13 mouse cellular contexts compared by ENCODE assay signal in the genomic region with DNA sequence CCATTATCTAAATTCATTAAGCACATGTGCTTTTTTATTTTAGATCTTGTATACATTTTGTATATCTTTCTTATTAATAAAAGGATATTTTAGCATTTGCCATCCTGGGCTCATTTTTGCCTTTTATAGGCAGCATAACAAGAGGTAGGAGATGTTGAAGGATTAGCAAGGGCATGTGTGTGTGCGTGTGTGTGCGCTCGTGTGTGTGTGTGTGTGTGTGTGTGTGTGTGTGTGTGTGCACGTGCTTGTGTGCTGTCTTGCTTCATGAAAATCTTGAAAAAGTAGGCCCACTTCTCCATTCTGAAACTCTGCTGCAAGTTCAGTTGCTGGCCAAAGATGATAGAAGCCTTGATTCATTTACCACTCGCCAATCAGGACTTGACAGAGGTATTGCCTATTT.
DNase-seq lines count a peak whose midpoint lies in the region; ATAC-seq lines count a peak whose summit lies in the region.
"Had no signal": no experiment of that assay in that cellular context is flagged by ENCODE, and none has a peak within 500 bp of the region (broad histone marks: within the 10 kb centered on the region; RNA-seq: fewer than 3 reads in every experiment).

No protein-coding gene starts in this region.

- no peak for ATAC-seq in heart, embryonic 13.5 days (ENCODE audit: extremely low read depth, insufficient number of reproducible peaks, low FRiP score, low TSS enrichment)
- ATAC-seq in midbrain, embryonic 12.5 days (ENCODE audit: low FRiP score, low read depth) = no peak
- ATAC-seq in midbrain, embryonic 16.5 days = no peak
- ATAC-seq in hindbrain, embryonic 16.5 days = no peak; the same call in 1 of the 2 replicates
- ATAC-seq in neural tube, embryonic 15.5 days (ENCODE audit: low FRiP score) = peak; percentile 8; the same call in 1 of the 2 replicates
- ATAC-seq: inflammation-experienced regulatory T-cells, adult 6 months; liver, embryonic 12.5 days had no signal

- H3K27me3 ChIP-seq in heart, embryonic 13.5 days (replicated peaks) = no peaks in the 10 kb centered on the region
- H3K27me3 ChIP-seq in midbrain, embryonic 12.5 days = no peaks in the 10 kb centered on the region
- no peaks in the 10 kb centered on the region for H3K27me3 ChIP-seq in midbrain, embryonic 16.5 days (ENCODE audit: control insufficient read depth, insufficient read depth, low read depth, low read length)
- no peaks in the 10 kb centered on the region for H3K27me3 ChIP-seq in hindbrain, embryonic 16.5 days (replicated peaks; ENCODE audit: control insufficient read depth, insufficient read depth, low read length)
- no peaks in the 10 kb centered on the region for H3K27me3 ChIP-seq in neural tube, embryonic 15.5 days (replicated peaks)
- H3K27me3 ChIP-seq: liver, embryonic 12.5 days had no signal

- 74% methylated on average over 5 of the region's 5 CpGs for WGBS in heart, embryonic 13.5 days
- WGBS in midbrain, embryonic 12.5 days = 66% methylated on average over 5 of the region's 5 CpGs
- 66% methylated on average over 5 of the region's 5 CpGs for WGBS in midbrain, embryonic 16.5 days
- WGBS in hindbrain, embryonic 16.5 days = 58% methylated on average over 5 of the region's 5 CpGs
- 52% methylated on average over 5 of the region's 5 CpGs for WGBS in neural tube, embryonic 15.5 days

- no peak for DNase-seq in heart, postnatal 25 days (ENCODE audit: low spot score)
- no peak for DNase-seq in frontal cortex, postnatal 10 days (ENCODE audit: low spot score in 2 of 2)
- DNase-seq: B cell, adult 2 months had no signal

- intact Hi-C loops in heart, postnatal 25 days (cut with DNase I) = no loop called here

- peak overlapping the region; percentile 13; the same call in 1 of the 2 replicates for H3K4me2 ChIP-seq in heart, embryonic 13.5 days
- H3K4me2 ChIP-seq in midbrain, embryonic 12.5 days (replicated peaks) = no peak overlapping the region
- no peak overlapping the region for H3K4me2 ChIP-seq in midbrain, embryonic 16.5 days (ENCODE audit: low read length)
- peak overlapping the region; percentile 1; the same call in 1 of the 2 replicates for H3K4me2 ChIP-seq in hindbrain, embryonic 16.5 days (ENCODE audit: low read length)
- H3K4me2 ChIP-seq in neural tube, embryonic 15.5 days = peak overlapping the region; percentile 23; the same call in 1 of the 2 replicates
- H3K4me2 ChIP-seq: heart, embryonic 11.5 days; liver, embryonic 12.5 days; lung, embryonic 14.5 days had no signal

- no peaks in the 10 kb centered on the region for H3K36me3 ChIP-seq in heart, embryonic 13.5 days
- no peaks in the 10 kb centered on the region for H3K36me3 ChIP-seq in midbrain, embryonic 12.5 days
- H3K36me3 ChIP-seq in midbrain, embryonic 16.5 days (ENCODE audit: control insufficient read depth, insufficient read depth, low read length) = no peaks in the 10 kb centered on the region
- H3K36me3 ChIP-seq in hindbrain, embryonic 16.5 days (ENCODE audit: control insufficient read depth, insufficient read depth, low read length) = no peaks in the 10 kb centered on the region
- no peaks in the 10 kb centered on the region for H3K36me3 ChIP-seq in neural tube, embryonic 15.5 days
- H3K36me3 ChIP-seq: liver, embryonic 12.5 days had no signal

- H3K9me3 ChIP-seq in heart, embryonic 13.5 days = no peaks in the 10 kb centered on the region
- H3K9me3 ChIP-seq in midbrain, embryonic 12.5 days = no peaks in the 10 kb centered on the region
- no peaks in the 10 kb centered on the region for H3K9me3 ChIP-seq in midbrain, embryonic 16.5 days (replicated peaks; ENCODE audit: control insufficient read depth, low read length, poor library complexity, severe bottlenecking)
- no peaks in the 10 kb centered on the region for H3K9me3 ChIP-seq in hindbrain, embryonic 16.5 days (ENCODE audit: control insufficient read depth, low read length)
- H3K9me3 ChIP-seq in neural tube, embryonic 15.5 days (replicated peaks) = no peaks in the 10 kb centered on the region
- H3K9me3 ChIP-seq: liver, embryonic 12.5 days had no signal

- H3K4me1 ChIP-seq in heart, embryonic 13.5 days = peaks cover 12% of the 10 kb centered on the region
- H3K4me1 ChIP-seq in midbrain, embryonic 12.5 days = peaks cover 31% of the 10 kb centered on the region
- peaks cover 19% of the 10 kb centered on the region for H3K4me1 ChIP-seq in midbrain, embryonic 16.5 days (ENCODE audit: control insufficient read depth, insufficient read depth, low read length)
- H3K4me1 ChIP-seq in hindbrain, embryonic 16.5 days (ENCODE audit: control insufficient read depth, insufficient read depth, low read depth, low read length) = peaks cover 11% of the 10 kb centered on the region
- peaks cover 24% of the 10 kb centered on the region for H3K4me1 ChIP-seq in neural tube, embryonic 15.5 days
- H3K4me1 ChIP-seq: liver, embryonic 12.5 days had no signal

- no peak overlapping the region for H3K4me3 ChIP-seq in heart, embryonic 13.5 days
- H3K4me3 ChIP-seq in midbrain, embryonic 12.5 days = no peak overlapping the region
- H3K4me3 ChIP-seq in midbrain, embryonic 16.5 days (ENCODE audit: low read depth, low read length) = no peak overlapping the region
- H3K4me3 ChIP-seq in hindbrain, embryonic 16.5 days (ENCODE audit: low read length) = no peak overlapping the region
- no peak overlapping the region for H3K4me3 ChIP-seq in neural tube, embryonic 15.5 days (replicated peaks)
- H3K4me3 ChIP-seq: liver, embryonic 12.5 days had no signal

- no peak overlapping the region for H3K9ac ChIP-seq in heart, embryonic 13.5 days
- H3K9ac ChIP-seq in midbrain, embryonic 12.5 days (replicated peaks) = no peak overlapping the region
- no peak overlapping the region for H3K9ac ChIP-seq in midbrain, embryonic 16.5 days (ENCODE audit: low read depth, low read length)
- no peak overlapping the region for H3K9ac ChIP-seq in hindbrain, embryonic 16.5 days (ENCODE audit: low read depth, low read length)
- H3K9ac ChIP-seq in neural tube, embryonic 15.5 days (replicated peaks) = no peak overlapping the region
- H3K9ac ChIP-seq: liver, embryonic 12.5 days; lung, embryonic 14.5 days had no signal

- peak overlapping the region; percentile 48; the same call in 1 of the 2 replicates for H3K27ac ChIP-seq in heart, embryonic 13.5 days (replicated peaks)
- H3K27ac ChIP-seq in midbrain, embryonic 12.5 days (replicated peaks) = peak overlapping the region; percentile 47
- no peak overlapping the region for H3K27ac ChIP-seq in midbrain, embryonic 16.5 days (ENCODE audit: low read length)
- peak overlapping the region; percentile 62; the same call in 1 of the 2 replicates for H3K27ac ChIP-seq in hindbrain, embryonic 16.5 days (ENCODE audit: low read depth, low read length)
- H3K27ac ChIP-seq in neural tube, embryonic 15.5 days (replicated peaks) = peak overlapping the region; percentile 68
- H3K27ac ChIP-seq: kidney, postnatal 0 days; liver, embryonic 12.5 days had no signal

Comparison
In these comparisons a context has a peak if more than half of its experiments do, and no peak if none do; other contexts are left out.
1. H3K4me2 ChIP-seq: peak in heart, embryonic 13.5 days (single experiment), hindbrain, embryonic 16.5 days (single experiment) and neural tube, embryonic 15.5 days (single experiment); none in midbrain, embryonic 12.5 days (single experiment) and midbrain, embryonic 16.5 days (single experiment).